Mouse (Mus musculus): Measurements from ENCODE around the gene Hnf1a.

- TF ChIP-seq CTCF (IDR thresholded peaks at IDR 0.05; ENCODE audit: insufficient read depth, low read length) (no peak), POLR2A (IDR thresholded peaks at IDR 0.05; ENCODE audit: borderline replicate concordance, extremely low read depth, low read depth, low read length) (no peak)
Measured at GRCm38 (mm10) chr5:114913686-114914085, 57.2 kb downstream of the Hnf1a start.

Data from lung, adult 2 months (tissue).